In the genomic region with DNA sequence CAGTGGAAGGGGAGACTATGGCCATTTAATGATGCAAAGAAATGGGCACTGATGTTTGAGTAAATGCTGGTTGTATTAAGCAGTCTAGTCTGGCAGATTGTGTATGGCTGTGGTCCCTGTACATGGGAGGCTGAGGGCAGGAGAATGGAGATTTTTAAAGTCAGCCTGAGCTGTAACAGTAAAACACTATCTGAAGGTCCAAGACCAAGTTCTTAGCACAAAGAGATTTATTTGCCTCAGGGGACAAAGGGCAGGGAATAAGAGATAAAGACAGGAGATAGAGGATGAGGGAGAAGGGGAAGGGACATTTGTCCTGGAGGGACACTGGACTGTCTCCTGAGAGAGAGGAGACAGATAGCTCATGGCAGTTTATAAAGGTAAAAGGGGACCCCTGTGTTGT, we compare ENCODE assay signal across 28 mouse cellular contexts. TPM values are rescaled to one million over a fixed set of nuclear protein-coding genes. Genes with fewer than 3 reads are reported as not detected.
DNase-seq lines count a peak whose midpoint lies in the region; ATAC-seq and TF ChIP-seq lines count a peak whose summit lies in the region.
"Had no signal": no experiment of that assay in that cellular context is flagged by ENCODE, and none has a peak within 500 bp of the region (broad histone marks: within the 10 kb centered on the region; RNA-seq: fewer than 3 reads in every experiment).

A gene (plus strand): TSS at position 325 of the 400 bp plus-strand sequence.

- H3K9me3 ChIP-seq in liver, postnatal 0 days (ENCODE audit: low read length), result no peaks in the 10 kb centered on the region
- H3K9me3 ChIP-seq in CH12.LX (replicated peaks; ENCODE audit: low read length), result no peaks in the 10 kb centered on the region
- H3K9me3 ChIP-seq: heart, embryonic 15.5 days; hindbrain, embryonic 12.5 days; limb, embryonic 12.5 days; liver, embryonic 13.5 days had no signal

- dilution Hi-C loops in CH12.LX (cut with MboI; ENCODE audit: extremely low pct_ligation_motif_present, extremely low pct_unique_long_range_greater_than_20kb, low sequenced_read_pairs), result no loop called here

- TF ChIP-seq CTCF in liver, postnatal 0 days (IDR thresholded peaks at IDR 0.05; ENCODE audit: low read depth), result no peak
- no peak for TF ChIP-seq CTCF in CH12.LX (conservative IDR thresholded peaks at IDR 0.05 in 1 of 2, IDR thresholded peaks at IDR 0.05 in 1 of 2; ENCODE audit: low read depth in 2 of 2, low read length in 2 of 2)
- TF ChIP-seq CTCF in lung, adult 2 months (IDR thresholded peaks at IDR 0.05; ENCODE audit: insufficient read depth, low read length), result no peak

- in situ Hi-C loops in CH12.LX (cut with MboI; ENCODE audit: low pct_ligation_motif_present, low pct_unique_long_range_greater_than_20kb, low sequenced_read_pairs), result no loop called here

- no peak for TF ChIP-seq POLR2A in CH12.LX (IDR thresholded peaks at IDR 0.05; ENCODE audit: low read depth, low read length)
- no peak for TF ChIP-seq POLR2A in lung, adult 2 months (IDR thresholded peaks at IDR 0.05; ENCODE audit: borderline replicate concordance, extremely low read depth, low read depth, low read length)

- no peak for TF ChIP-seq RAD21 in CH12.LX (IDR thresholded peaks at IDR 0.05; ENCODE audit: low read depth, low read length)

- no peaks in the 10 kb centered on the region for H3K36me3 ChIP-seq in liver, postnatal 0 days (replicated peaks; ENCODE audit: insufficient read depth, low read length)
- no peaks in the 10 kb centered on the region for H3K36me3 ChIP-seq in CH12.LX (replicated peaks in 1 of 2; ENCODE audit: control insufficient read depth in 1 of 2, insufficient read depth in 1 of 2, low read length in 1 of 2)
- H3K36me3 ChIP-seq: heart, embryonic 15.5 days; hindbrain, embryonic 12.5 days; limb, embryonic 12.5 days; liver, embryonic 13.5 days had no signal

- H3K4me2 ChIP-seq in liver, postnatal 0 days (ENCODE audit: low read depth, low read length), result no peak within 1 kb of the TSS
- no peak within 1 kb of the TSS for H3K4me2 ChIP-seq in CH12.LX (ENCODE audit: insufficient read depth, low read depth, poor library complexity, severe bottlenecking)
- H3K4me2 ChIP-seq: heart, embryonic 15.5 days; hindbrain, embryonic 12.5 days; limb, embryonic 12.5 days; liver, embryonic 13.5 days; lung, embryonic 14.5 days had no signal

- H3K79me2 ChIP-seq in CH12.LX (replicated peaks; ENCODE audit: control insufficient read depth, extremely low read depth, insufficient read depth, poor library complexity, severe bottlenecking), result peaks cover 24% of the 10 kb centered on the region

- peak within 1 kb of the TSS; percentile 80 for H3K27ac ChIP-seq in liver, postnatal 0 days (ENCODE audit: low read depth)
- H3K27ac ChIP-seq in CH12.LX (ENCODE audit: insufficient read depth, low read depth), result no peak within 1 kb of the TSS
- H3K27ac ChIP-seq: heart, embryonic 15.5 days; hindbrain, embryonic 12.5 days; hindbrain, postnatal 0 days; layer of hippocampus, adult 2 months; left cerebral cortex, adult 2 months; limb, embryonic 12.5 days; liver, embryonic 13.5 days; stomach, postnatal 0 days had no signal

- H3K4me1 ChIP-seq in liver, postnatal 0 days (ENCODE audit: insufficient read depth), result peaks cover 10% of the 10 kb centered on the region
- H3K4me1 ChIP-seq in CH12.LX (ENCODE audit: control insufficient read depth in 1 of 2, insufficient read depth in 2 of 2), result peaks cover 3 to 10% of the 10 kb centered on the region in 2 experiments
- H3K4me1 ChIP-seq in lung, adult 2 months (ENCODE audit: control insufficient read depth, insufficient read depth, low read length), result no peaks in the 10 kb centered on the region; the same call in 1 of the 2 replicates

- DNase-seq in liver, postnatal 0 days, result no peak
- DNase-seq in liver (no peak), CH12.LX (ENCODE audit: extremely low read depth) (no peak)
- no peak for DNase-seq in lung, adult 2 months
- DNase-seq: adrenal gland, adult 8-10 months; B cell, adult 2 months; cerebellum, adult 8-10 months; cerebellum, postnatal 36 days; gastrocnemius, postnatal 14 days; heart, postnatal 36 days; kidney, adult 11 months; kidney, postnatal 36 days; liver, embryonic 13.5 days; lung, embryonic 14.5 days; lung, postnatal 14 days; thymus, adult 18-20 months had no signal

- H3K27me3 ChIP-seq in liver, postnatal 0 days (ENCODE audit: insufficient read depth, low read length), result no peaks in the 10 kb centered on the region
- H3K27me3 ChIP-seq in CH12.LX (replicated peaks), result no peaks in the 10 kb centered on the region

- TF ChIP-seq EP300 in liver, postnatal 0 days (IDR thresholded peaks at IDR 0.05; ENCODE audit: low read depth), result no peak
- TF ChIP-seq EP300 in CH12.LX (IDR thresholded peaks at IDR 0.05; ENCODE audit: low read length), result no peak

- ATAC-seq in liver, postnatal 0 days, result no peak
- no peak for ATAC-seq in CD4-positive, CD25-positive, alpha-beta regulatory T cell, adult 4 months
- no peak for ATAC-seq in neutrophil, adult 5-6 weeks (ENCODE audit: extremely low read depth, insufficient number of reproducible peaks, low FRiP score, poor library complexity, severe bottlenecking)
- no peak for ATAC-seq in erythroid progenitor cell, adult 5-6 weeks (replicated peaks; ENCODE audit: low FRiP score, poor library complexity, severe bottlenecking)
- ATAC-seq: forebrain, embryonic 14.5 days; hindbrain, postnatal 0 days; midbrain, embryonic 16.5 days had no signal

- H3K4me3 ChIP-seq in liver, postnatal 0 days (ENCODE audit: low read depth, low read length), result no peak within 1 kb of the TSS
- H3K4me3 ChIP-seq in CH12.LX (replicated peaks in 1 of 3; ENCODE audit: low read depth in 2 of 3, low read length in 2 of 3, poor library complexity in 1 of 3), result no peak within 1 kb of the TSS
- no peak within 1 kb of the TSS for H3K4me3 ChIP-seq in lung, adult 2 months (replicated peaks; ENCODE audit: extremely low read depth, low read depth, low read length)
- H3K4me3 ChIP-seq: heart, embryonic 15.5 days; hindbrain, embryonic 12.5 days; layer of hippocampus, adult 2 months; left cerebral cortex, adult 2 months; limb, embryonic 12.5 days; liver, embryonic 13.5 days had no signal

- no peak within 1 kb of the TSS for H3K9ac ChIP-seq in liver, postnatal 0 days (replicated peaks)
- H3K9ac ChIP-seq in CH12.LX (ENCODE audit: insufficient read depth, low read depth), result no peak within 1 kb of the TSS
- H3K9ac ChIP-seq: heart, embryonic 15.5 days; hindbrain, embryonic 12.5 days; limb, embryonic 12.5 days; liver, embryonic 13.5 days; lung, embryonic 14.5 days had no signal

TF ChIP-seq in CH12.LX, 34 proteins besides CTCF, POLR2A, EP300 and RAD21:
- TF ChIP-seq MAFK (IDR thresholded peaks at IDR 0.05; ENCODE audit: insufficient replicate concordance, low read length) (no peak), TBP (conservative IDR thresholded peaks at IDR 0.05; ENCODE audit: low read depth, low read length) (no peak), ZNF384 (IDR thresholded peaks at IDR 0.05; ENCODE audit: low read depth, low read length) (no peak), ZKSCAN1 (IDR thresholded peaks at IDR 0.05; ENCODE audit: borderline replicate concordance, low read depth, low read length) (no peak), ELF1 (IDR thresholded peaks at IDR 0.05; ENCODE audit: low read depth, low read length) (no peak), CHD1 (IDR thresholded peaks at IDR 0.05; ENCODE audit: low read depth, low read length) (no peak), PAX5 (IDR thresholded peaks at IDR 0.05; ENCODE audit: low read length) (no peak), USF2 (conservative IDR thresholded peaks at IDR 0.05; ENCODE audit: low read depth, low read length) (no peak), MAZ (IDR thresholded peaks at IDR 0.05; ENCODE audit: low read depth, low read length) (no peak), ZC3H11A (IDR thresholded peaks at IDR 0.05; ENCODE audit: low read depth, low read length) (no peak), MAX (IDR thresholded peaks at IDR 0.05; ENCODE audit: low read length) (no peak)

RNA-seq across cellular contexts. Expression of the gene that starts here (rescaled TPM):
- polyA plus RNA-seq in liver, postnatal 0 days (2015; fragmentation: Nextera tagmentation; extraction: Ambion mirVana), result 4.5 and 4.7 TPM in 2 replicates
- 100 to 1,000 TPM; 124 to 148 TPM for polyA plus RNA-seq in CD4-positive, CD25-positive, alpha-beta regulatory T cell, adult 4 months (2017; shearing (Covaris generic))
- 13.6 and 17.0 TPM in 2 replicates for total RNA-seq in CH12.LX (2012; rRNA removed)
- 15.2 and 15.9 TPM in 2 replicates for total RNA-seq in CH12.LX (2014; rRNA removed)
- polyA plus RNA-seq in CH12.LX (2012; ENCODE audit: insufficient read length, low read depth), result 16.2 and 17.3 TPM in 2 replicates
- 50.5 and 52.1 TPM in 2 replicates for total RNA-seq in neutrophil, adult 5-6 weeks (2017)
- 2.0 and 3.7 TPM in 2 replicates for polyA plus RNA-seq in lung, adult 2 months (2012; rRNA removed)
- total RNA-seq in erythroid progenitor cell, adult 5-6 weeks (2015; ENCODE audit: low replicate concordance), result 2.2 and 2.5 TPM in 2 replicates
- total RNA-seq in erythroid progenitor cell, adult 5-6 weeks (2017; ENCODE audit: low replicate concordance), result 0.51 and 3.0 TPM in 2 replicates
